In the genomic region with DNA sequence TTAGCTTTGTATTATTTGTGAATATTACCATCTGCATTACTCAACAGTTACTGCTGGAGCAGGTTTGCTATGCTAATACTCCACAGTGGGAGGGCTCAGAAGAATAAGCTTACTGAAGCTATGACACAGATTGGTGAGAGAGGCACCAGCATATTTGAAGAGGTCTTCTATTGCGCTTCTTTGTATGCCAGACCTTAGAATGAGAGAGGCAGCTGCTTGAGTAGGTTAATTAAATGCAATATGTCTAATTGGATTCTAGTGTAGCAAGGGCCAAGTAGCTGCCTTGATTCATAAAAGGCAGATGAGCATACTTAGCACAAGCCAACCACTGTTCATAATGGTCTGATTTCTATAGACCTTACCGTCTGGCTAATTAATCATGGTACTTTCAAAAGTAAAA, we compare ENCODE assay signal across 19 mouse cellular contexts. TPM values are rescaled to one million over a fixed set of nuclear protein-coding genes. Genes with fewer than 3 reads are reported as not detected.
DNase-seq lines count a peak whose midpoint lies in the region; ATAC-seq lines count a peak whose summit lies in the region.
"Had no signal": no experiment of that assay in that cellular context is flagged by ENCODE, and none has a peak within 500 bp of the region (broad histone marks: within the 10 kb centered on the region; RNA-seq: fewer than 3 reads in every experiment).

No protein-coding gene starts in this region.

- no peak overlapping the region for H3K9ac ChIP-seq in midbrain, embryonic 13.5 days (replicated peaks)
- H3K9ac ChIP-seq in forebrain, embryonic 14.5 days (ENCODE audit: low read length): no peak overlapping the region
- H3K9ac ChIP-seq in hindbrain, embryonic 15.5 days: no peak overlapping the region
- H3K9ac ChIP-seq: limb, embryonic 15.5 days; neural tube, embryonic 12.5 days had no signal

- WGBS in midbrain, embryonic 13.5 days: 66% methylated on average over 2 of the region's 2 CpGs
- WGBS in midbrain, embryonic 10.5 days: 93% methylated on average over 2 of the region's 2 CpGs
- 51% methylated on average over 2 of the region's 2 CpGs for WGBS in forebrain, embryonic 14.5 days
- 55% methylated on average over 2 of the region's 2 CpGs for WGBS in hindbrain, embryonic 15.5 days

- H3K4me2 ChIP-seq in midbrain, embryonic 13.5 days (replicated peaks): no peak overlapping the region
- H3K4me2 ChIP-seq in forebrain, embryonic 14.5 days (ENCODE audit: low read length): no peak overlapping the region
- H3K4me2 ChIP-seq in hindbrain, embryonic 15.5 days: no peak overlapping the region
- H3K4me2 ChIP-seq: limb, embryonic 15.5 days; neural tube, embryonic 12.5 days had no signal

- no peaks in the 10 kb centered on the region for H3K36me3 ChIP-seq in midbrain, embryonic 13.5 days
- H3K36me3 ChIP-seq in midbrain, embryonic 10.5 days: no peaks in the 10 kb centered on the region
- H3K36me3 ChIP-seq in forebrain, embryonic 14.5 days (ENCODE audit: control insufficient read depth, insufficient read depth, low read length): no peaks in the 10 kb centered on the region
- peaks cover 8% of the 10 kb centered on the region for H3K36me3 ChIP-seq in hindbrain, embryonic 15.5 days
- H3K36me3 ChIP-seq: limb, embryonic 15.5 days; neural tube, embryonic 12.5 days had no signal

- ATAC-seq in midbrain, embryonic 13.5 days: peak; percentile 63; the same call in 1 of the 2 replicates
- ATAC-seq in forebrain, embryonic 14.5 days: peak; percentile 82
- peak; percentile 66; the same call in 1 of the 2 replicates for ATAC-seq in hindbrain, embryonic 15.5 days (ENCODE audit: low FRiP score, low read depth)
- no peak for ATAC-seq in CD4-positive, CD25-positive, alpha-beta regulatory T cell, adult 4 months
- ATAC-seq: inflammation-experienced regulatory T-cells, adult 6 months had no signal

- DNase-seq in midbrain, embryonic 10.5 days (ENCODE audit: low spot score): no peak
- peak; percentile 62 for DNase-seq in forebrain, embryonic 14.5 days (ENCODE audit: low spot score)
- DNase-seq in retina, postnatal 1 day: peak; percentile 12
- no peak for DNase-seq in cerebellum, postnatal 10 days
- DNase-seq: cerebellum, postnatal 25 days; gastrocnemius, postnatal 36 days; heart, postnatal 10 days; kidney, postnatal 4 days; lung, adult 18-20 months; right cerebral cortex, adult 18-20 months; thymus, adult 18-20 months had no signal

- no peaks in the 10 kb centered on the region for H3K4me1 ChIP-seq in midbrain, embryonic 13.5 days (replicated peaks)
- H3K4me1 ChIP-seq in midbrain, embryonic 10.5 days: no peaks in the 10 kb centered on the region
- H3K4me1 ChIP-seq in forebrain, embryonic 14.5 days (ENCODE audit: control insufficient read depth, insufficient read depth, low read length): no peaks in the 10 kb centered on the region
- no peaks in the 10 kb centered on the region for H3K4me1 ChIP-seq in hindbrain, embryonic 15.5 days (replicated peaks)
- H3K4me1 ChIP-seq: limb, embryonic 15.5 days; neural tube, embryonic 12.5 days had no signal

- H3K4me3 ChIP-seq in midbrain, embryonic 13.5 days (replicated peaks): no peak overlapping the region
- H3K4me3 ChIP-seq in midbrain, embryonic 10.5 days: no peak overlapping the region
- H3K4me3 ChIP-seq in forebrain, embryonic 14.5 days (ENCODE audit: low read depth, low read length): no peak overlapping the region
- no peak overlapping the region for H3K4me3 ChIP-seq in hindbrain, embryonic 15.5 days
- H3K4me3 ChIP-seq: limb, embryonic 15.5 days; neural tube, embryonic 12.5 days had no signal

- no peaks in the 10 kb centered on the region for H3K9me3 ChIP-seq in midbrain, embryonic 13.5 days
- no peaks in the 10 kb centered on the region for H3K9me3 ChIP-seq in midbrain, embryonic 10.5 days (replicated peaks)
- no peaks in the 10 kb centered on the region for H3K9me3 ChIP-seq in forebrain, embryonic 14.5 days (replicated peaks; ENCODE audit: control insufficient read depth, low read length)
- H3K9me3 ChIP-seq in hindbrain, embryonic 15.5 days: no peaks in the 10 kb centered on the region
- H3K9me3 ChIP-seq: limb, embryonic 15.5 days; neural tube, embryonic 12.5 days had no signal

- no peak overlapping the region for H3K27ac ChIP-seq in midbrain, embryonic 13.5 days
- H3K27ac ChIP-seq in midbrain, embryonic 10.5 days (replicated peaks): no peak overlapping the region
- H3K27ac ChIP-seq in forebrain, embryonic 14.5 days (ENCODE audit: low read depth, low read length): no peak overlapping the region
- H3K27ac ChIP-seq in hindbrain, embryonic 15.5 days (replicated peaks): no peak overlapping the region
- H3K27ac ChIP-seq: limb, embryonic 15.5 days; neural tube, embryonic 12.5 days had no signal

- no peaks in the 10 kb centered on the region for H3K27me3 ChIP-seq in midbrain, embryonic 13.5 days
- H3K27me3 ChIP-seq in midbrain, embryonic 10.5 days (ENCODE audit: low read depth, poor library complexity, severe bottlenecking): no peaks in the 10 kb centered on the region
- H3K27me3 ChIP-seq in forebrain, embryonic 14.5 days (replicated peaks; ENCODE audit: control insufficient read depth, insufficient read depth, low read length): no peaks in the 10 kb centered on the region
- no peaks in the 10 kb centered on the region for H3K27me3 ChIP-seq in hindbrain, embryonic 15.5 days
- H3K27me3 ChIP-seq: limb, embryonic 15.5 days; neural tube, embryonic 12.5 days had no signal

RNA-seq across cellular contexts. Expression of a gene that starts 35.2 kb away (rescaled TPM):
- polyA plus RNA-seq in midbrain, embryonic 13.5 days (2015; fragmentation: Nextera tagmentation; extraction: Ambion mirVana): 32.5 and 34.4 TPM in 2 replicates
- polyA plus RNA-seq in midbrain, embryonic 10.5 days (2016; fragmentation: Nextera tagmentation; extraction: Ambion mirVana): 2.1 and 5.7 TPM in 2 replicates
- polyA plus RNA-seq in forebrain, embryonic 14.5 days (2014; fragmentation: Nextera tagmentation; extraction: Ambion mirVana): 29.2 and 40.8 TPM in 2 replicates
- 37.9 and 38.9 TPM in 2 replicates for polyA plus RNA-seq in hindbrain, embryonic 15.5 days (2015; fragmentation: Nextera tagmentation; extraction: Ambion mirVana)
- polyA plus RNA-seq in CD4-positive, CD25-positive, alpha-beta regulatory T cell, adult 4 months (2017; shearing (Covaris generic)): under 1 TPM; 0.17 to 0.18 TPM
- polyA plus RNA-seq: kidney, embryonic 14.5 days; small intestine, adult 2 months had no signal

Comparison
In these comparisons a context has a peak if more than half of its experiments do, and no peak if none do; other contexts are left out.
1. DNase-seq: peak in forebrain, embryonic 14.5 days (single experiment) and retina, postnatal 1 day (single experiment); none in midbrain, embryonic 10.5 days (single experiment) and cerebellum, postnatal 10 days (0 of 2).